Comparison of ENCODE assay signal across 10 mouse cellular contexts in the genomic region with DNA sequence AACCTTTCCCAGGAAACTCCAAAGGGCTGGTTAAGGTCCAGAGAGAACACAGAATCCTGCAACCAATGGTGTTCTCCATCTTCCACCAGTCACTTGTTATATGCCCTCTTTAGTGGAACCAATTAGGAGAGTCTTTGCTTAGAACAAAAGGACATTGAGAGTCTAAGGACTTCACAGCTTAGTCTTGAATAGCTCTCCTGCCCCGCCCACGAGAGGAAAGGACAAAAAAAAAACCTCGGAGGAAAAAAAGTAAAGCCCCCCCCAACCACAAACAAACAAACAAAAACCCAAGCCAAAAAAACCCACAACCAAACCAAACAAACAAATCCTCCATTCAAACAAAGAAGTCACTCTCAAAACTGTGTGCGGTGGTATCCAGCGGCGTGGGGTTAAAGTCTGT. TPM values are rescaled to one million over a fixed set of nuclear protein-coding genes. Genes with fewer than 3 reads are reported as not detected.
DNase-seq lines count a peak whose midpoint lies in the region; ATAC-seq and TF ChIP-seq lines count a peak whose summit lies in the region.
"Had no signal": no experiment of that assay in that cellular context is flagged by ENCODE, and none has a peak within 500 bp of the region (broad histone marks: within the 10 kb centered on the region; RNA-seq: fewer than 3 reads in every experiment).

No protein-coding gene starts in this region.

- intact Hi-C loops in heart, postnatal 36 days (cut with DNase I), result loop anchor here (5.0 kb wide), 2 partner anchors 118 to 133 kb away; no protein-coding TSS in a partner anchor

- H3K27me3 ChIP-seq in heart, embryonic 15.5 days, result peaks cover 37% of the 10 kb centered on the region
- H3K27me3 ChIP-seq in CH12.LX (replicated peaks), result no peaks in the 10 kb centered on the region
- H3K27me3 ChIP-seq in forebrain, embryonic 10.5 days (ENCODE audit: poor library complexity, severe bottlenecking), result peaks cover 54% of the 10 kb centered on the region
- H3K27me3 ChIP-seq in liver, embryonic 16.5 days (ENCODE audit: control insufficient read depth, insufficient read depth, low read depth, low read length), result peaks cover 57% of the 10 kb centered on the region

- H3K27ac ChIP-seq in heart, embryonic 15.5 days, result no peak overlapping the region
- peak overlapping the region; percentile 50; the same call in 1 of the 2 replicates for H3K27ac ChIP-seq in CH12.LX (ENCODE audit: insufficient read depth, low read depth)
- peak overlapping the region; percentile 93 for H3K27ac ChIP-seq in forebrain, embryonic 10.5 days
- H3K27ac ChIP-seq in liver, embryonic 16.5 days (ENCODE audit: low read length), result no peak overlapping the region

- TF ChIP-seq CTCF in CH12.LX (conservative IDR thresholded peaks at IDR 0.05 in 1 of 2, IDR thresholded peaks at IDR 0.05 in 1 of 2; ENCODE audit: low read depth in 2 of 2, low read length in 2 of 2), result no peak

- peaks cover 46% of the 10 kb centered on the region for H3K79me2 ChIP-seq in CH12.LX (replicated peaks; ENCODE audit: control insufficient read depth, extremely low read depth, insufficient read depth, poor library complexity, severe bottlenecking)

- no peak for TF ChIP-seq POLR2A in CH12.LX (IDR thresholded peaks at IDR 0.05; ENCODE audit: low read depth, low read length)

- no peak for DNase-seq in heart, postnatal 36 days
- DNase-seq in CH12.LX (ENCODE audit: extremely low read depth), result no peak
- DNase-seq in forebrain, embryonic 10.5 days (ENCODE audit: extremely low spot score, low spot score), result no peak
- DNase-seq in ovary, postnatal 10 days (ENCODE audit: low spot score), result no peak
- DNase-seq in gastrocnemius, postnatal 4 days (ENCODE audit: low spot score in 2 of 2), result no peak
- no peak for DNase-seq in left cerebral cortex, adult 8-10 months (ENCODE audit: low spot score in 2 of 2)
- DNase-seq: adrenal gland, postnatal 25 days; right cerebral cortex, postnatal 25 days had no signal

- H3K4me1 ChIP-seq in heart, embryonic 15.5 days (replicated peaks), result peaks cover 37% of the 10 kb centered on the region
- H3K4me1 ChIP-seq in CH12.LX (ENCODE audit: control insufficient read depth in 1 of 2, insufficient read depth in 2 of 2), result peaks cover 18 to 60% of the 10 kb centered on the region in 2 experiments
- H3K4me1 ChIP-seq in forebrain, embryonic 10.5 days, result peaks cover 78% of the 10 kb centered on the region
- H3K4me1 ChIP-seq in liver, embryonic 16.5 days (ENCODE audit: control insufficient read depth, low read depth, low read length), result peaks cover 3% of the 10 kb centered on the region

- ATAC-seq in heart, embryonic 15.5 days (replicated peaks; ENCODE audit: insufficient number of reproducible peaks, insufficient read depth, low FRiP score, low read depth), result no peak
- no peak for ATAC-seq in liver, embryonic 16.5 days (ENCODE audit: low read depth)

- no peak for TF ChIP-seq RAD21 in CH12.LX (IDR thresholded peaks at IDR 0.05; ENCODE audit: low read depth, low read length)

- dilution Hi-C loops in CH12.LX (cut with MboI; ENCODE audit: extremely low pct_ligation_motif_present, extremely low pct_unique_long_range_greater_than_20kb, low sequenced_read_pairs), result no loop called here

- no peak overlapping the region for H3K9ac ChIP-seq in heart, embryonic 15.5 days
- H3K9ac ChIP-seq in CH12.LX (ENCODE audit: insufficient read depth, low read depth), result peak overlapping the region; percentile 80
- H3K9ac ChIP-seq in liver, embryonic 16.5 days (ENCODE audit: low read depth, low read length), result no peak overlapping the region

- 21% methylated on average over 6 of the region's 6 CpGs for WGBS in heart, embryonic 15.5 days
- WGBS in forebrain, embryonic 10.5 days, result under 1% methylated on average over 6 of the region's 6 CpGs
- 11% methylated on average over 6 of the region's 6 CpGs for WGBS in liver, embryonic 16.5 days (ENCODE audit: insufficient replicate concordance)

- no peaks in the 10 kb centered on the region for H3K9me3 ChIP-seq in heart, embryonic 15.5 days (replicated peaks)
- no peaks in the 10 kb centered on the region for H3K9me3 ChIP-seq in CH12.LX (replicated peaks; ENCODE audit: low read length)
- no peaks in the 10 kb centered on the region for H3K9me3 ChIP-seq in forebrain, embryonic 10.5 days
- H3K9me3 ChIP-seq in liver, embryonic 16.5 days (replicated peaks; ENCODE audit: control insufficient read depth, low read length), result no peaks in the 10 kb centered on the region

- in situ Hi-C loops in CH12.LX (cut with MboI; ENCODE audit: low pct_ligation_motif_present, low pct_unique_long_range_greater_than_20kb, low sequenced_read_pairs), result loop anchor here (5.0 kb wide), 1 partner anchor 232 kb away; no protein-coding TSS in a partner anchor

- no peaks in the 10 kb centered on the region for H3K36me3 ChIP-seq in heart, embryonic 15.5 days
- H3K36me3 ChIP-seq in CH12.LX (replicated peaks in 1 of 2; ENCODE audit: control insufficient read depth in 1 of 2, insufficient read depth in 1 of 2, low read length in 1 of 2), result peaks cover 21 to 26% of the 10 kb centered on the region in 2 experiments
- H3K36me3 ChIP-seq in forebrain, embryonic 10.5 days (replicated peaks), result peaks cover 21% of the 10 kb centered on the region
- H3K36me3 ChIP-seq in liver, embryonic 16.5 days (ENCODE audit: control insufficient read depth, insufficient read depth), result no peaks in the 10 kb centered on the region

- H3K4me2 ChIP-seq in heart, embryonic 15.5 days, result peak overlapping the region; percentile 95; the same call in 1 of the 2 replicates
- peak overlapping the region; percentile 81 for H3K4me2 ChIP-seq in CH12.LX (ENCODE audit: insufficient read depth, low read depth, poor library complexity, severe bottlenecking)
- H3K4me2 ChIP-seq in liver, embryonic 16.5 days (ENCODE audit: low read depth, low read length), result no peak overlapping the region

- peak overlapping the region; percentile 29 for H3K4me3 ChIP-seq in heart, embryonic 15.5 days
- peak overlapping the region; percentile 63 to 85 (median 77) for H3K4me3 ChIP-seq in CH12.LX (replicated peaks in 1 of 3; ENCODE audit: low read depth in 2 of 3, low read length in 2 of 3, poor library complexity in 1 of 3)
- peak overlapping the region; percentile 78 for H3K4me3 ChIP-seq in forebrain, embryonic 10.5 days
- peak overlapping the region; percentile 30 for H3K4me3 ChIP-seq in liver, embryonic 16.5 days (ENCODE audit: low read depth, low read length)

- no peak for TF ChIP-seq EP300 in CH12.LX (IDR thresholded peaks at IDR 0.05; ENCODE audit: low read length)

TF ChIP-seq in CH12.LX, 34 proteins besides CTCF, POLR2A, EP300 and RAD21:
- TF ChIP-seq ZNF384 (IDR thresholded peaks at IDR 0.05; ENCODE audit: low read depth, low read length) (peak; percentile 46; the same call in 1 of the 2 replicates), IRF4 (IDR thresholded peaks at IDR 0.05; ENCODE audit: low read depth, low read length) (no peak)

RNA-seq across cellular contexts. Expression of gene Cxcr4, which starts 2.1 kb away (rescaled TPM):
- polyA plus RNA-seq in heart, embryonic 15.5 days (2015; fragmentation: Nextera tagmentation; extraction: Ambion mirVana), result 2.2 and 3.5 TPM in 2 replicates
- 10 to 100 TPM in 1 of 2 experiments, 1 to 10 TPM in 1; 7.0 to 12.2 TPM for total RNA-seq in heart, postnatal 36 days (2021)
- total RNA-seq in CH12.LX (2012; rRNA removed) (156 and 169 TPM in 2 replicates), CH12.LX (2014; rRNA removed) (86.6 and 102 TPM in 2 replicates)
- polyA plus RNA-seq in CH12.LX (2012; ENCODE audit: insufficient read length, low read depth), result 80.3 and 80.6 TPM in 2 replicates
- 6.6 and 7.9 TPM in 2 replicates for polyA plus RNA-seq in forebrain, embryonic 10.5 days (2016; fragmentation: Nextera tagmentation; extraction: Ambion mirVana)
- polyA plus RNA-seq in liver, embryonic 16.5 days (2015; fragmentation: Nextera tagmentation; extraction: Ambion mirVana), result 2.5 TPM in 2 replicates
- total RNA-seq in gastrocnemius, postnatal 4 days (2021), result 10 to 100 TPM; 20.4 to 24.2 TPM
- 1 to 10 TPM; 2.0 to 2.5 (median 2.2) TPM for total RNA-seq in left cerebral cortex, adult 8-10 months (2022)

Comparison
In these comparisons a context has a peak if more than half of its experiments do, and no peak if none do; other contexts are left out.
1. H3K27ac ChIP-seq: peak in CH12.LX (single experiment) and forebrain, embryonic 10.5 days (single experiment); none in heart, embryonic 15.5 days (single experiment) and liver, embryonic 16.5 days (single experiment).
2. Peak in every context shown above with its lines, with median percentiles within 50 percentile points of each other: H3K4me3 ChIP-seq.